Mouse (Mus musculus) liver, embryonic 16.5 days (tissue): Measurements from ENCODE around the gene Shisa4. TPM values are rescaled to one million over a fixed set of nuclear protein-coding genes. Genes with fewer than 3 reads are reported as not detected.
"Not testable (repeated sequence)": the region's sequence is repeated elsewhere in the genome, so short reads cannot be mapped to it uniquely, and the experiment has no call there.

ENCODE experiments used
- ATAC-seq: fragments of 200-750 bp; cut with Nextera tagmentation; 2 replicates; pipeline ENCODE4 v1.8.0; 2017; ENCODE audit warnings: low read depth, mild to moderate bottlenecking, moderate number of reproducible peaks, moderate library complexity
- H3K27ac ChIP-seq: fragments of 300-500 bp; sonication (generic); 2 replicates; pipeline ENCODE4 v1.5.1; 2014; ENCODE audit warnings: mild to moderate bottlenecking, low read length
- H3K27me3 ChIP-seq: fragments of 300-500 bp; sonication (generic); 2 replicates; pipeline ENCODE4 v1.6.1; 2014; ENCODE audit warnings: low read depth, low read length, mixed read lengths; ENCODE audit not compliant: control insufficient read depth, insufficient read depth
- H3K36me3 ChIP-seq: fragments of 300-500 bp; sonication (generic); 2 replicates; pipeline ENCODE4 v1.6.1; 2014; ENCODE audit warnings: mild to moderate bottlenecking; ENCODE audit not compliant: control insufficient read depth, insufficient read depth
- H3K4me1 ChIP-seq: fragments of 300-500 bp; sonication (generic); 2 replicates; pipeline ENCODE4 v1.6.1; 2014; ENCODE audit warnings: low read depth, low read length, mixed read lengths; ENCODE audit not compliant: control insufficient read depth
- H3K4me2 ChIP-seq: fragments of 300-500 bp; sonication (generic); 2 replicates; pipeline ENCODE4 v1.6.1; 2014; ENCODE audit warnings: low read depth, low read length, mixed read lengths
- H3K4me3 ChIP-seq: fragments of 300-500 bp; sonication (generic); 2 replicates; pipeline ENCODE4 v1.5.1; 2014; ENCODE audit warnings: low read depth, mild to moderate bottlenecking, low read length
- H3K9ac ChIP-seq: fragments of 300-500 bp; sonication (generic); 2 replicates; pipeline ENCODE4 v1.6.1; 2014; ENCODE audit warnings: low read depth, low read length
- H3K9me3 ChIP-seq: fragments of 300-500 bp; sonication (generic); replicated peaks from 2 replicates; pipeline ENCODE4 v1.6.1; 2016; ENCODE audit warnings: low read length; ENCODE audit not compliant: control insufficient read depth
- WGBS: fragments of 180-500 bp; shearing (Covaris S2); extraction: QIAGEN DNeasy Blood & Tissue Kit; methylation state at CpG from one replicate; pipeline ENCODE4 v1.1.7; 2014; ENCODE audit not compliant: insufficient replicate concordance; 5-methylcytosine and 5-hydroxymethylcytosine counted together
- polyA plus RNA-seq: library from polyadenylated mRNA; unstranded; fragments of >200 nt; fragmentation: Nextera tagmentation; extraction: Ambion mirVana; gene quantifications from 2 replicates; pipeline ENCODE4 v1.2.1, GENCODE M21; 2015

Gene Shisa4
- polyA plus RNA-seq, 1 experiment from 2014 or later: 1.3 TPM

DNA sequence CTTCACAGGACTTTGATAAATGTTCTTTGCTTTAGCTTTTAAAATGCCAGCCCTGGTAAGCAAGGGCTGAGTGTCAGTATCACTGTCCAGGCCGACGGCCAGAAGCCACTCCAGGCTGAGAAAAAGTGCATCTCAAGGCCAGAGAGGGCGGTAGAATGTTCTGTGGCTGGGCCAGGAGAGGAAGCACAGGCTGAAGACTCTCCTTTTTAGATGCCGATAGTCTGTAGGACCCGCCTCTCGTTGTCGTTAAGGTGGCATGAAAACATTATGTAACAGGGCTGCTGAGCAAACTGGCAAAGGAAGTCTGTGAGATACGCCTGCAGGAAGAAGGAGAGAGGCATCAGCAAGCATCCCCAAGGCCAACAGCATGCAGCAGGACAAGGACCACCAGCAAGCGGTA lies 10.1 kb upstream of the Shisa4 start:
- no peak overlapping the region for H3K4me2 ChIP-seq
- H3K36me3 ChIP-seq: peaks cover 36% of the 10 kb centered on the region
- H3K9me3 ChIP-seq: no peaks in the 10 kb centered on the region
- H3K27ac ChIP-seq: no peak overlapping the region
- no peak for ATAC-seq
- H3K9ac ChIP-seq: no peak overlapping the region
- no peaks in the 10 kb centered on the region for H3K4me1 ChIP-seq
- H3K4me3 ChIP-seq: no peak overlapping the region
- WGBS: 80% methylated on average over 9 of the region's 9 CpGs
- no peaks in the 10 kb centered on the region for H3K27me3 ChIP-seq

DNA sequence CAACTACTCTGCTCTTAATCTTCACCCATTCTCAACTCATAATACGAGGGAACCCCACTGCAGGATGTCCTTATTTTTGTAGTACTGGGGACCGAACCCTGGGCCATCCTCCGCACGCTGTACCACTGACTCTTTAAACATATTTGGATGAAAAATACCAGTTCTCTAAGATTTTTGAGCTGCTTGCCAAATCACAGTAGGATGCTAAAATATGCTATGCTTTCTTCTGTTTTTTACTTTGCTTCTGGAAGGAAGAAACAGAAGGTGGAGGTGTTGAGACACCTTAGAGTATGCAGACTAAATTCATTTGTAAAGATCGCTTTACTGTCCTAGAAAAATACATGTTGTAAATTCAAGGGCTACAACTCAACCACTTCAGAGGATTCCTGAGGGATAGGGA lies 9.1 kb upstream of the Shisa4 start:
- Histone ChIP-seq H3K36me3 (peaks cover 33% of the 10 kb centered on the region), H3K9me3 (no peaks in the 10 kb centered on the region), H3K4me3 (no peak overlapping the region), H3K4me2 (no peak overlapping the region), H3K27ac (no peak overlapping the region), H3K27me3 (no peaks in the 10 kb centered on the region), H3K4me1 (no peaks in the 10 kb centered on the region), H3K9ac (no peak overlapping the region)
- WGBS: 85% methylated on average over 5 of the region's 5 CpGs
- no peak for ATAC-seq

GRCm38 (mm10) chr1:135381560-135381959 lies 6.5 kb upstream of the Shisa4 start:
- not testable (repeated sequence) for H3K4me1 ChIP-seq, H3K9ac ChIP-seq, H3K4me3 ChIP-seq, H3K27ac ChIP-seq, H3K9me3 ChIP-seq, H3K27me3 ChIP-seq, ATAC-seq, H3K4me2 ChIP-seq
- WGBS: 58% methylated on average over 6 of the region's 6 CpGs
- H3K36me3 ChIP-seq: peaks cover 16% of the 10 kb centered on the region

- WGBS: 70% methylated on average over 15 of the region's 15 CpGs
- H3K36me3 ChIP-seq: peaks cover 8% of the 10 kb centered on the region
- no peak overlapping the region for H3K9ac ChIP-seq
- ATAC-seq: no peak
- no peaks in the 10 kb centered on the region for H3K4me1 ChIP-seq
- H3K4me3 ChIP-seq: no peak overlapping the region
- H3K27ac ChIP-seq: no peak overlapping the region
- no peak overlapping the region for H3K4me2 ChIP-seq
- H3K9me3 ChIP-seq: no peaks in the 10 kb centered on the region
- H3K27me3 ChIP-seq: peaks cover 2% of the 10 kb centered on the region
Observed at GRCm38 (mm10) chr1:135380071-135380991, 5.3 kb upstream of the Shisa4 start.

DNA sequence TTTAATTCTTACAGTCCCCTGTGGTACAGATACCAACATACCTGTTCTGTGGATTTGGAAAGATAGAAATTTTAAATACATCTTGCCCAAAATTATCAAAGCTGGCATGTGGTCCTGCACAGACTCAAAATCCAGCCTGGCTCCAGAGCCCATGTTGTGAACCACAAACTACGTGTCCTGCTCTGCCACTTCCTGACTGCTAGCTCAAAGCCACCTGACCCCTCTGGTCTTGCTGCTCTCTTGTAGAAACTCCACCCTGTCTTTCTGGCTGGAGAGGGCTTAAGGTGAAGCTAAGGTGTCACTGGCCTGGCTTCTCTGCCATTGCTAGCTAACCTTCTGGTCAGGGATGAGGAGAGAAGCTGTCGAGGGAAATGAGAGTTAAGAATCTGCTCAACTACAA lies 4.0 kb upstream of the Shisa4 start:
- Histone ChIP-seq H3K4me2 (no peak overlapping the region), H3K27ac (no peak overlapping the region), H3K9me3 (no peaks in the 10 kb centered on the region), H3K27me3 (peaks cover 15% of the 10 kb centered on the region), H3K9ac (no peak overlapping the region), H3K4me1 (no peaks in the 10 kb centered on the region), H3K36me3 (no peaks in the 10 kb centered on the region), H3K4me3 (no peak overlapping the region)
- no peak for ATAC-seq
- WGBS: 17% methylated on average over 2 of the region's 2 CpGs

- peaks cover 18% of the 10 kb centered on the region for H3K27me3 ChIP-seq
- no peaks in the 10 kb centered on the region for H3K36me3 ChIP-seq
- no peak overlapping the region for H3K27ac ChIP-seq
- no peaks in the 10 kb centered on the region for H3K9me3 ChIP-seq
- no peak overlapping the region for H3K4me2 ChIP-seq
- ATAC-seq: no peak
- no peak overlapping the region for H3K9ac ChIP-seq
- 59% methylated on average over 9 of the region's 9 CpGs for WGBS
- no peak overlapping the region for H3K4me3 ChIP-seq
- H3K4me1 ChIP-seq: no peaks in the 10 kb centered on the region
Observed at GRCm38 (mm10) chr1:135378576-135378975, 3.5 kb upstream of the Shisa4 start.

DNA sequence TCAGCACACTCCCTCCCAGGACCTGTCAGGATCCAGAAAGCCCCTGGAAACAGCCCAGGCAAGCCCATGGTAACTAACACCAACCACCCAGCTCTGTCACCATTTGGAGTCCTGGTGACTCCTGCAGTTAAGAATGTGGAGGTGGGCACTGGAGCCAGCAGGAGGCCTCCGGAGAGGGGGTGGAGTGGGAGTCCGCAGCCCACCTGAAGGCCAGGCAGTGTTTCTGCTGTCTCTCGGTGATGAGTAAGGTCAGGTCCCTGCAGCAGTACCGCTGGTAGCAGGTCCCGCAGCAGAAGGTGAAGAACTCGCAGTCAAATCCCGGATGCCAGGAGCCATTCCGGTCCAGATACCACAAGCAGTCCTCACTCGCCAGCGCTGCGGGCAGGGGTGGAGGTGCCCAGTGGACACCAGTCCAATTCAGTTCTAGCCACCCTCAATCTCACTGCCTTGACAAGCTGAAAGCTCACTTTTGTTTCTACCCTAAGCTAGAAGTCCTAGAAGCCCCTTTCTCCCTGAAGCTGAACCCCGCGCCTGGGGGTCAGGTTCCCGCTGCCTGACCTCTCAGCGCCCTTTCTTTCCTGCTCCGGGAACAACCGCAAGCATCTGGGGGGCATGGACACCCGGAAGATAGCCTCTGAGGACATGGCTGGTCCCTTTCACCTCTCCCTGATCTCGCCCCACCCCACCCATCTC lies 716 bp downstream of the Shisa4 start:
- no peaks in the 10 kb centered on the region for H3K9me3 ChIP-seq
- no peaks in the 10 kb centered on the region for H3K4me1 ChIP-seq
- no peaks in the 10 kb centered on the region for H3K36me3 ChIP-seq
- peak overlapping the region; percentile 71 for H3K4me2 ChIP-seq
- H3K27me3 ChIP-seq: peaks cover 18% of the 10 kb centered on the region
- no peak for ATAC-seq
- H3K27ac ChIP-seq: no peak overlapping the region
- WGBS: 8% methylated on average over 19 of the region's 19 CpGs
- peak overlapping the region; percentile 51 for H3K4me3 ChIP-seq
- H3K9ac ChIP-seq: no peak overlapping the region; the same call in 1 of the 2 replicates

DNA sequence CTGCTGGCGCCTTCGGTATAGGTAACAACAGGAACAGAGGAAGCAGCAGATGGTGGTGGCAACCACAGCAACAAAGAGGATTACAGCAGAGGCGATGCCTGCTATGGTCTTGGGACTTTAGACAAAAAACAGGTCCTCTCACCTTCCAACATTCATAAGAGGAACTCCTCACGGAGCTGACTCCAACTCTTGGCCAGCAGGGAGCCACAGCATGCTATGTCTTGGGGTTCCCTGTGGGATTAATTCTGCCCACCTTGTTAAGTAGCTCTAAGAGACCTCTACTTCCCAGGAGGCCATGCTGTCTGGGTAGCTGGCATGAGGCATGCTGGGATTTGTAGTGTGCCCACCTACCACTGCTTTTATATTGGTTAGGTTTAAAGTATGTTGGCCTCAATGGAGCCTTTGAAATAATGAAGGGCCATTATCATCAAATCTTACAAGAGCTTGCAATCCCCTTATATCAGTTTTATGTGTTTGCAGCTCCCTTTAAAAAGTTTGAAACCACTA lies 1.8 kb downstream of the Shisa4 start:
- WGBS: 64% methylated on average over 4 of the region's 4 CpGs
- Histone ChIP-seq H3K27ac (no peak overlapping the region), H3K4me3 (no peak overlapping the region), H3K9me3 (no peaks in the 10 kb centered on the region), H3K4me2 (no peak overlapping the region), H3K36me3 (no peaks in the 10 kb centered on the region), H3K4me1 (no peaks in the 10 kb centered on the region), H3K27me3 (peaks cover 23% of the 10 kb centered on the region), H3K9ac (no peak overlapping the region)
- ATAC-seq: no peak

DNA sequence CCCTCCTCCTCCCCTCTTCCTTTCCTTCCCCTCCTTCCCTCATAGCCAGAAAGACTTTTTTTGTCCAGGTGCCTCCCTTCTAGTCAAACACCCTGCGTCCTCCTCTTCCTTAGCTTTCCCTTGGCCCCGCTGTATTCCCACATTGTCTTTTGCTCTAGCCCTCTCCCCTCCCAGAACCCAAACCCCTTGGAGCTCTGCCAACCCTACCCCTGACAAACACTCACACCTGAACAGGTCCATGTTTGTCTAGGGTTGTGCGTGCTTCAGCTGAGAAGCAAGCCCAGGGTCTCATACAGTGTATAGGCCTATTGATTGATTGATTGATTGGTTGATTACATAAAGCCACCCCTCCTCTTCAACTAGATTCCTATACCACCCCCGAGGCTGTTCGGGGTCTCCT lies 5.6 kb downstream of the Shisa4 start:
- 59% methylated on average over 5 of the region's 5 CpGs for WGBS
- H3K9ac ChIP-seq: no peak overlapping the region
- H3K36me3 ChIP-seq: no peaks in the 10 kb centered on the region
- no peak overlapping the region for H3K4me3 ChIP-seq
- no peak overlapping the region for H3K4me2 ChIP-seq
- ATAC-seq: no peak
- H3K9me3 ChIP-seq: no peaks in the 10 kb centered on the region
- peaks cover 12% of the 10 kb centered on the region for H3K27me3 ChIP-seq
- H3K4me1 ChIP-seq: no peaks in the 10 kb centered on the region
- no peak overlapping the region for H3K27ac ChIP-seq
